Mouse (Mus musculus): Measurements from ENCODE around the gene Cuta.

DNA sequence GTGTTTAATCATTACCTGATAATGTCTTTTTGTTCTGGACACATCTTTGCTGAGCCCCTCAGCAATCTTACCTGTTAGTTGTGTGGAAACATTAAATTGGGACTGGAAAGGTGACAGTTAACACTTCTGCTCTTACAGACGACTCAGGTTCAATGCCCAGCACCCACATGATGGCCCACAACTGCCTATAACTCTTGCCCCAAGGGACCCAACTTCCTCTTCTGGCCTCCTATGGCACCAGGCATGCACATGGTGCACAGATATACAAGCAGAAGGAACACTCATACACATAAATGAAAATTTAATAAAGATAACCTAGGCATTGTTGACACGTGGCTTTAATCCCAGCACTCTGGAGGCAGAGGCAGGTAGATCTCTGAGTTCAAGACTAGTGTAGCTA lies 40.1 kb upstream of the Cuta start:
- TF ChIP-seq CTCF (conservative IDR thresholded peaks at IDR 0.05; ENCODE audit: insufficient read depth, insufficient read length, low read depth, low read length) = no peak
- no peak for TF ChIP-seq POLR2A (IDR thresholded peaks at IDR 0.05; ENCODE audit: low read depth, low read length)
